Mouse (Mus musculus) CH12.LX (cell line): ENCODE results near the gene Slc36a3. TPM values are rescaled to one million over a fixed set of nuclear protein-coding genes. Genes with fewer than 3 reads are reported as not detected.

Experiments used
- DNase-seq: peaks from one replicate; pipeline ENCODE4 v3.0.0-alpha.2; 2013; ENCODE audit errors: extremely low read depth
- H3K27ac ChIP-seq: 2 replicates; pipeline ENCODE4 v1.5.1; 2012; ENCODE audit warnings: low read depth, mild to moderate bottlenecking, control low read depth, moderate library complexity; ENCODE audit not compliant: insufficient read depth
- H3K27me3 ChIP-seq: replicated peaks from 2 replicates; pipeline ENCODE3; 2012; ENCODE audit warnings: inconsistent platforms
- H3K36me3 ChIP-seq, 2 experiments: replicated peaks in 1 of 2; 2 replicates each; pipeline versions ENCODE3 to v1.6.1; 2012; ENCODE audit warnings: inconsistent platforms in 1 of 2, low read length in 1 of 2, mild to moderate bottlenecking in 1 of 2, mixed read lengths in 1 of 2, moderate library complexity in 1 of 2; ENCODE audit not compliant: control insufficient read depth in 1 of 2, insufficient read depth in 1 of 2
- H3K4me1 ChIP-seq, 2 experiments: 2 replicates each; pipeline ENCODE4 v1.6.1; 2012; ENCODE audit warnings: inconsistent platforms in 1 of 2, moderate library complexity in 1 of 2; ENCODE audit not compliant: insufficient read depth in 2 of 2, control insufficient read depth in 1 of 2
- H3K4me2 ChIP-seq: 2 replicates; pipeline ENCODE4 v1.6.1; 2012; ENCODE audit warnings: low read depth, mild to moderate bottlenecking, control low read depth; ENCODE audit not compliant: poor library complexity, insufficient read depth, severe bottlenecking
- H3K4me3 ChIP-seq, 3 experiments: fragments of 150-350 bp in 1 of 3; sonication (generic) in 1 of 3; replicated peaks in 1 of 3; 2 replicates each; pipeline versions ENCODE3 to v1.5.1; 2011 to 2012; ENCODE audit warnings: low read depth in 2 of 3, low read length in 2 of 3, mild to moderate bottlenecking in 2 of 3, moderate library complexity in 2 of 3, control low read depth in 1 of 3, improper control_type of control experiment in 1 of 3, inconsistent platforms in 1 of 3, mixed read lengths in 1 of 3; ENCODE audit not compliant: poor library complexity in 1 of 3
- H3K79me2 ChIP-seq: replicated peaks from 2 replicates; pipeline ENCODE4 v1.6.1; 2012; ENCODE audit warnings: mild to moderate bottlenecking, moderate library complexity; ENCODE audit not compliant: control insufficient read depth, poor library complexity, insufficient read depth, severe bottlenecking; ENCODE audit errors: extremely low read depth
- H3K9ac ChIP-seq: 2 replicates; pipeline ENCODE4 v1.6.1; 2012; ENCODE audit warnings: low read depth, mild to moderate bottlenecking, control low read depth, moderate library complexity; ENCODE audit not compliant: insufficient read depth
- H3K9me3 ChIP-seq: replicated peaks from 2 replicates; pipeline ENCODE3; 2012; ENCODE audit warnings: low read length, inconsistent platforms, mixed read lengths
- BHLHE40 ChIP-seq: IDR thresholded peaks from 2 replicates; pipeline ENCODE4 v1.6.1; 2011; ENCODE audit warnings: mild to moderate bottlenecking, low read depth, low read length, improper control_type of control experiment
- CHD1 ChIP-seq: IDR thresholded peaks from 2 replicates; pipeline ENCODE4 v1.6.1; 2012; ENCODE audit warnings: low read depth, low read length, improper control_type of control experiment, inconsistent platforms
- CHD2 ChIP-seq: IDR thresholded peaks from 2 replicates; pipeline ENCODE4 v1.6.1; 2011; ENCODE audit warnings: low read length, improper control_type of control experiment
- CTCF ChIP-seq, 2 experiments: IDR thresholded peaks in 1 of 2; conservative IDR thresholded peaks in 1 of 2; 2 replicates each; pipeline ENCODE4 v1.5.1; 2011 to 2012; ENCODE audit warnings: low read depth in 2 of 2, low read length in 2 of 2, improper control_type of control experiment in 1 of 2, inconsistent platforms in 1 of 2, mild to moderate bottlenecking in 1 of 2, moderate library complexity in 1 of 2
- E2F4 ChIP-seq: IDR thresholded peaks from 2 replicates; pipeline ENCODE4 v1.6.1; 2011; ENCODE audit warnings: low read depth, low read length, improper control_type of control experiment; ENCODE audit not compliant: insufficient replicate concordance
- ELF1 ChIP-seq: IDR thresholded peaks from 2 replicates; pipeline ENCODE4 v1.6.1; 2014; ENCODE audit warnings: low read depth, mild to moderate bottlenecking, inconsistent platforms, low read length, improper control_type of control experiment
- EP300 ChIP-seq: IDR thresholded peaks from 2 replicates; pipeline ENCODE4 v1.6.1; 2011; ENCODE audit warnings: low read length, improper control_type of control experiment
- ETS1 ChIP-seq: conservative IDR thresholded peaks from 2 replicates; pipeline ENCODE4 v1.6.1; 2012; ENCODE audit warnings: low read depth, mild to moderate bottlenecking, inconsistent platforms, low read length, improper control_type of control experiment, moderate library complexity
- GABPA ChIP-seq: IDR thresholded peaks from 2 replicates; pipeline ENCODE4 v1.6.1; 2012; ENCODE audit warnings: low read depth, low read length, improper control_type of control experiment, inconsistent platforms; ENCODE audit not compliant: insufficient replicate concordance
- HCFC1 ChIP-seq: IDR thresholded peaks from 2 replicates; pipeline ENCODE4 v1.6.1; 2012; ENCODE audit warnings: low read depth, mild to moderate bottlenecking, inconsistent platforms, low read length, improper control_type of control experiment
- IRF4 ChIP-seq: IDR thresholded peaks from 2 replicates; pipeline ENCODE4 v1.6.1; 2014; ENCODE audit warnings: low read depth, mild to moderate bottlenecking, inconsistent platforms, low read length, improper control_type of control experiment
- JUN ChIP-seq: IDR thresholded peaks from 2 replicates; pipeline ENCODE4 v1.6.1; 2011; ENCODE audit warnings: low read depth, mild to moderate bottlenecking, low read length, improper control_type of control experiment, moderate library complexity; ENCODE audit not compliant: insufficient read depth
- JUND ChIP-seq: conservative IDR thresholded peaks from 2 replicates; pipeline ENCODE4 v1.6.1; 2011; ENCODE audit warnings: low read depth, low read length, improper control_type of control experiment
- KAT2A ChIP-seq: IDR thresholded peaks from 2 replicates; pipeline ENCODE4 v1.6.1; 2012; ENCODE audit warnings: low read length, improper control_type of control experiment, inconsistent platforms; ENCODE audit not compliant: insufficient replicate concordance
- MAFK ChIP-seq: IDR thresholded peaks from 2 replicates; pipeline ENCODE4 v1.6.1; 2011; ENCODE audit warnings: low read length, improper control_type of control experiment; ENCODE audit not compliant: insufficient replicate concordance
- MAX ChIP-seq: IDR thresholded peaks from 2 replicates; pipeline ENCODE4 v1.6.1; 2011; ENCODE audit warnings: low read length, improper control_type of control experiment
- MAZ ChIP-seq: IDR thresholded peaks from 2 replicates; pipeline ENCODE4 v1.6.1; 2012; ENCODE audit warnings: low read depth, mild to moderate bottlenecking, inconsistent platforms, low read length, improper control_type of control experiment, moderate library complexity
- MEF2A ChIP-seq: IDR thresholded peaks from 2 replicates; pipeline ENCODE4 v1.6.1; 2014; ENCODE audit warnings: low read depth, mild to moderate bottlenecking, inconsistent platforms, low read length, improper control_type of control experiment, borderline replicate concordance
- MXI1 ChIP-seq: IDR thresholded peaks from 2 replicates; pipeline ENCODE4 v1.6.1; 2011; ENCODE audit warnings: mild to moderate bottlenecking, low read depth, low read length, improper control_type of control experiment
- MYC ChIP-seq: IDR thresholded peaks from 2 replicates; pipeline ENCODE4 v1.6.1; 2011; ENCODE audit warnings: low read depth, mild to moderate bottlenecking, improper control_type of control experiment, low read length
- NELFE ChIP-seq: IDR thresholded peaks from 2 replicates; pipeline ENCODE4 v1.6.1; 2011; ENCODE audit warnings: low read depth, low read length, improper control_type of control experiment
- NRF1 ChIP-seq: IDR thresholded peaks from 2 replicates; pipeline ENCODE4 v1.6.1; 2014; ENCODE audit warnings: low read depth, mild to moderate bottlenecking, inconsistent platforms, low read length, improper control_type of control experiment, moderate library complexity
- PAX5 ChIP-seq: IDR thresholded peaks from 2 replicates; pipeline ENCODE4 v1.6.1; 2012; ENCODE audit warnings: low read length, inconsistent platforms, mixed read lengths
- POLR2A ChIP-seq: IDR thresholded peaks from 2 replicates; pipeline ENCODE4 v1.6.1; 2011; ENCODE audit warnings: low read depth, mild to moderate bottlenecking, improper control_type of control experiment, low read length
- POLR2AphosphoS2 ChIP-seq: IDR thresholded peaks from 2 replicates; pipeline ENCODE4 v1.6.1; 2011; ENCODE audit warnings: low read depth, low read length, improper control_type of control experiment
- RAD21 ChIP-seq: IDR thresholded peaks from 2 replicates; pipeline ENCODE4 v1.6.1; 2011; ENCODE audit warnings: low read depth, mild to moderate bottlenecking, low read length, improper control_type of control experiment, moderate library complexity
- RCOR1 ChIP-seq: conservative IDR thresholded peaks from 2 replicates; pipeline ENCODE4 v1.6.1; 2012; ENCODE audit warnings: low read depth, mild to moderate bottlenecking, inconsistent platforms, low read length, improper control_type of control experiment
- SIN3A ChIP-seq: IDR thresholded peaks from 2 replicates; pipeline ENCODE4 v1.6.1; 2012; ENCODE audit warnings: low read length, improper control_type of control experiment, inconsistent platforms
- SMC3 ChIP-seq: IDR thresholded peaks from 2 replicates; pipeline ENCODE4 v1.6.1; 2011; ENCODE audit warnings: low read depth, low read length, improper control_type of control experiment
- TBP ChIP-seq: conservative IDR thresholded peaks from 2 replicates; pipeline ENCODE4 v1.6.1; 2011; ENCODE audit warnings: low read depth, low read length, improper control_type of control experiment
- TCF12 ChIP-seq: IDR thresholded peaks from 2 replicates; pipeline ENCODE4 v1.6.1; 2014; ENCODE audit warnings: low read depth, mild to moderate bottlenecking, inconsistent platforms, low read length, improper control_type of control experiment
- UBTF ChIP-seq: IDR thresholded peaks from 2 replicates; pipeline ENCODE4 v1.6.1; 2012; ENCODE audit warnings: low read depth, mild to moderate bottlenecking, inconsistent platforms, low read length, improper control_type of control experiment, moderate library complexity
- USF1 ChIP-seq: IDR thresholded peaks from 2 replicates; pipeline ENCODE4 v1.6.1; 2014; ENCODE audit warnings: low read depth, mild to moderate bottlenecking, inconsistent platforms, low read length, improper control_type of control experiment
- USF2 ChIP-seq: conservative IDR thresholded peaks from 2 replicates; pipeline ENCODE4 v1.6.1; 2011; ENCODE audit warnings: low read depth, low read length, improper control_type of control experiment
- ZC3H11A ChIP-seq: IDR thresholded peaks from 2 replicates; pipeline ENCODE4 v1.6.1; 2012; ENCODE audit warnings: low read depth, mild to moderate bottlenecking, inconsistent platforms, low read length, improper control_type of control experiment
- ZKSCAN1 ChIP-seq: IDR thresholded peaks from 2 replicates; pipeline ENCODE4 v1.6.1; 2012; ENCODE audit warnings: low read depth, inconsistent platforms, low read length, improper control_type of control experiment, borderline replicate concordance
- ZMIZ1 ChIP-seq: IDR thresholded peaks from 2 replicates; pipeline ENCODE4 v1.6.1; 2012; ENCODE audit warnings: low read depth, mild to moderate bottlenecking, inconsistent platforms, low read length, improper control_type of control experiment
- ZNF384 ChIP-seq: IDR thresholded peaks from 2 replicates; pipeline ENCODE4 v1.6.1; 2012; ENCODE audit warnings: low read depth, low read length, improper control_type of control experiment, inconsistent platforms
- dilution Hi-C: fragments of 300-500 bp; cut with MboI; formaldehyde crosslinking; loops from 2 replicates; pipeline ENCODE4 v1.14.3; 2020; ENCODE audit warnings: low sequenced_read_pairs; ENCODE audit not compliant: extremely low pct_unique_long_range_greater_than_20kb, extremely low pct_ligation_motif_present
- in situ Hi-C: fragments of 300-500 bp; cut with MboI; formaldehyde crosslinking; loops from 3 replicates; pipeline ENCODE4 v1.14.3; 2019; ENCODE audit warnings: low sequenced_read_pairs, low pct_ligation_motif_present, low pct_unique_long_range_greater_than_20kb, mixed read lengths
- polyA plus RNA-seq: library from polyadenylated mRNA; unstranded; fragments of >175 nt; gene quantifications from 2 replicates; pipeline ENCODE4 v1.2.1, GENCODE M21; 2012; ENCODE audit warnings: low read depth; ENCODE audit not compliant: insufficient read length
- total RNA-seq, 2 experiments: library from RNA; depleted of rRNA; stranded (reverse); fragments of 300-350 nt in 1 of 2; fragments of >200 nt in 1 of 2; gene quantifications; 2 replicates each; pipeline ENCODE4 v1.2.3; 2012 to 2014

The Slc36a3 gene
- total and polyA plus RNA-seq, 3 experiments = 0.72 to 1.5 (median 0.72) TPM

- Histone ChIP-seq H3K9me3 (peaks cover 10% of the 10 kb centered on the region), H3K4me2 (no peak overlapping the region), H3K36me3 (no peaks in the 10 kb centered on the region), H3K9ac (no peak overlapping the region), H3K4me3 (no peak overlapping the region), H3K27me3 (no peaks in the 10 kb centered on the region), H3K27ac (peak overlapping the region; percentile 15), H3K79me2 (no peaks in the 10 kb centered on the region), H3K4me1 (peaks cover 14 to 32% of the 10 kb centered on the region in 2 experiments)
- no peak for TF ChIP-seq KAT2A
- no peak for TF ChIP-seq HCFC1
- 0 out of 2 replicates have a peak, but pooled peaks have one; percentile 32 for TF ChIP-seq JUND
- no peak; the same call in 1 of the 2 replicates for TF ChIP-seq SMC3
- TF ChIP-seq MYC = peak; percentile 78
- TF ChIP-seq SIN3A = peak; percentile 57; the same call in 1 of the 2 replicates
- TF ChIP-seq ZKSCAN1 = no peak
- TF ChIP-seq MAFK = 0 out of 2 replicates have a peak, but pooled peaks have one; percentile 22
- no peak for TF ChIP-seq PAX5
- TF ChIP-seq USF2 = no peak
- no peak for TF ChIP-seq POLR2A
- no peak; the same call in 1 of the 2 replicates for TF ChIP-seq MEF2A
- no peak for TF ChIP-seq JUN
- TF ChIP-seq ETS1 = peak; percentile 61
- TF ChIP-seq ELF1 = peak; percentile 11; the same call in 1 of the 2 replicates
- TF ChIP-seq RAD21 = no peak
- TF ChIP-seq MAZ = no peak
- TF ChIP-seq TCF12 = no peak
- 0 out of 2 replicates have a peak, but pooled peaks have one; percentile 16 for TF ChIP-seq RCOR1
- peak; percentile 54; the same call in 1 of the 2 replicates for TF ChIP-seq MXI1
- TF ChIP-seq UBTF = no peak
- no peak for TF ChIP-seq NRF1
- TF ChIP-seq E2F4 = no peak
- 0 out of 2 replicates have a peak, but pooled peaks have one; percentile 5 for TF ChIP-seq BHLHE40
- TF ChIP-seq MAX = peak; percentile 61
- no peak for TF ChIP-seq GABPA
- no peak for TF ChIP-seq CTCF (conservative IDR thresholded peaks at IDR 0.05 in 1 of 2, IDR thresholded peaks at IDR 0.05 in 1 of 2; ENCODE audit: low read depth in 2 of 2, low read length in 2 of 2)
- TF ChIP-seq CHD1 = no peak
- TF ChIP-seq ZMIZ1 = no peak
- no peak for TF ChIP-seq ZC3H11A
- no peak for TF ChIP-seq TBP
- TF ChIP-seq USF1 = no peak
- TF ChIP-seq EP300 = peak; percentile 64
- peak; percentile 39; the same call in 1 of the 2 replicates for TF ChIP-seq CHD2
- no peak for TF ChIP-seq ZNF384
- TF ChIP-seq IRF4 = peak; percentile 72; the same call in 1 of the 2 replicates
- no peak for TF ChIP-seq NELFE
- TF ChIP-seq POLR2AphosphoS2 = no peak
- dilution Hi-C loops (no loop called here), in situ Hi-C loops (loop anchor here (5.0 kb wide), 1 partner anchor 55 kb away; no protein-coding TSS in a partner anchor)
- DNase-seq = peak; percentile 44
Observed at GRCm38 (mm10) chr11:55147423-55147822, 4.1 kb downstream of the Slc36a3 start.
